Comparison of ENCODE assay signal across 8 mouse cellular contexts in the genomic region with DNA sequence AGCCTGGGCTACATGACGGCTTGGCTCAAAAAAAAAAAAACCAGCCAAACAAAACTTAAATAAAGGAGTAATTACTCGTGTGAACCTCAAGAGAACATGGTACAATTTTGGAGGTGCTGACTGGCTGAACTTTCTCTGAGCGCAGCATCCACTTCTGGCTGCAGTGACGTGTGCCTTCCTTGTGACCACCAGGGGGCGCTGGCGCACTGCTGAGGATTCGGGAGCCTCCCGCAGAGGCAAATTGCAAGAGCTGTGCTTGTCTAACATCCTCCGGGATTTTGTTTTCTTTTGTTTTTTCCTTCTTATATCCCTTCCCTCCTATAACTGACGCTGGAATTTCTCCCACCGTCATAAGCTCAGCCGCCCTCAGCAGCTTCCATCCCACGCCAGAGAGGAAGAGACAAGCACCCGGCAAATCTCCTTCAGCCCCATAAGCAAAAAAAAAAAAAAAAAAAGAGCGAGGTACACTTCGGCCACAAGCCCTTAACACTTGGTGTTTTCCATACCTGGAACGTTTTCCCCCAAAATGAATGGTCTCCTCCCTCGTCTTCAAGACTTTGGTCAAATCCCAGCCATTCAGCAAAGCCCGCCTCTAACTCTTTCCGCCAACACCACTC. TPM values are rescaled to one million over a fixed set of nuclear protein-coding genes. Genes with fewer than 3 reads are reported as not detected.
A peak's percentile ranks its signal among the peaks of the same experiment; 100 is the strongest.
DNase-seq lines count a peak whose midpoint lies in the region; TF ChIP-seq lines count a peak whose summit lies in the region.

No protein-coding gene starts in this region.

- H3K4me3 ChIP-seq in cortical plate, adult 2 months (ENCODE audit: insufficient read depth, low read length) = no peak overlapping the region; the same call in 1 of the 2 replicates

- no peaks in the 10 kb centered on the region for H3K4me1 ChIP-seq in cortical plate, adult 2 months (ENCODE audit: control insufficient read depth, insufficient read depth, low read length)

- peak; percentile 97 for TF ChIP-seq CTCF in cortical plate, adult 2 months (IDR thresholded peaks at IDR 0.05; ENCODE audit: extremely low read depth, insufficient read depth, low read length)

- DNase-seq in ZHBTc4 (ENCODE audit: low read depth, low spot score) = peak; percentile 89
- DNase-seq in gastrocnemius, postnatal 10 days = peak; percentile 94
- DNase-seq in induced T-regulatory cell, adult 2 months (ENCODE audit: low read depth) = peak; percentile 77
- peak; percentile 87 to 88 for DNase-seq in left cerebral cortex, postnatal 10 days (ENCODE audit: extremely low spot score in 1 of 2, low spot score in 2 of 2)
- DNase-seq in mesoderm, embryonic 11.5 days (ENCODE audit: low read depth, low spot score) = peak; percentile 91
- DNase-seq in right cerebral cortex, postnatal 25 days = peak; percentile 83
- DNase-seq in urinary bladder, postnatal 4 days (ENCODE audit: low spot score in 2 of 2) = peak; percentile 80 to 90

- TF ChIP-seq POLR2A in cortical plate, adult 2 months (IDR thresholded peaks at IDR 0.05; ENCODE audit: extremely low read depth, insufficient read depth, low read length) = no peak

- intact Hi-C loops in left cerebral cortex, postnatal 10 days (cut with DNase I) = loop anchor here (2.0 kb wide), 2 partner anchors 102 to 214 kb away; no protein-coding TSS in a partner anchor

- no peak overlapping the region for H3K27ac ChIP-seq in cortical plate, adult 2 months (ENCODE audit: insufficient read depth, low read length)

RNA-seq across cellular contexts. Expression of a gene that starts 17.9 kb away (rescaled TPM):
- polyA plus RNA-seq in cortical plate, adult 2 months (2012; rRNA removed) = 11.7 TPM in 2 replicates
- 1 to 10 TPM; 4.3 to 5.6 TPM for total RNA-seq in gastrocnemius, postnatal 10 days (2021)
- 10 to 100 TPM; 19.0 to 19.9 TPM for total RNA-seq in left cerebral cortex, postnatal 10 days (2021)
